Mouse (Mus musculus) CH12.LX (cell line): ENCODE results near the gene Cenpj. TPM values are rescaled to one million over a fixed set of nuclear protein-coding genes. Genes with fewer than 3 reads are reported as not detected.

Source experiments
- DNase-seq: peaks from one replicate; pipeline ENCODE4 v3.0.0-alpha.2; 2013; ENCODE audit errors: extremely low read depth
- H3K27ac ChIP-seq: 2 replicates; pipeline ENCODE4 v1.5.1; 2012; ENCODE audit warnings: low read depth, mild to moderate bottlenecking, control low read depth, moderate library complexity; ENCODE audit not compliant: insufficient read depth
- H3K27me3 ChIP-seq: replicated peaks from 2 replicates; pipeline ENCODE3; 2012; ENCODE audit warnings: inconsistent platforms
- H3K36me3 ChIP-seq, 2 experiments: replicated peaks in 1 of 2; 2 replicates each; pipeline versions ENCODE3 to v1.6.1; 2012; ENCODE audit warnings: inconsistent platforms in 1 of 2, low read length in 1 of 2, mild to moderate bottlenecking in 1 of 2, mixed read lengths in 1 of 2, moderate library complexity in 1 of 2; ENCODE audit not compliant: control insufficient read depth in 1 of 2, insufficient read depth in 1 of 2
- H3K4me1 ChIP-seq, 2 experiments: 2 replicates each; pipeline ENCODE4 v1.6.1; 2012; ENCODE audit warnings: inconsistent platforms in 1 of 2, moderate library complexity in 1 of 2; ENCODE audit not compliant: insufficient read depth in 2 of 2, control insufficient read depth in 1 of 2
- H3K4me2 ChIP-seq: 2 replicates; pipeline ENCODE4 v1.6.1; 2012; ENCODE audit warnings: low read depth, mild to moderate bottlenecking, control low read depth; ENCODE audit not compliant: poor library complexity, insufficient read depth, severe bottlenecking
- H3K4me3 ChIP-seq, 3 experiments: fragments of 150-350 bp in 1 of 3; sonication (generic) in 1 of 3; replicated peaks in 1 of 3; 2 replicates each; pipeline versions ENCODE3 to v1.5.1; 2011 to 2012; ENCODE audit warnings: low read depth in 2 of 3, low read length in 2 of 3, mild to moderate bottlenecking in 2 of 3, moderate library complexity in 2 of 3, control low read depth in 1 of 3, improper control_type of control experiment in 1 of 3, inconsistent platforms in 1 of 3, mixed read lengths in 1 of 3; ENCODE audit not compliant: poor library complexity in 1 of 3
- H3K79me2 ChIP-seq: replicated peaks from 2 replicates; pipeline ENCODE4 v1.6.1; 2012; ENCODE audit warnings: mild to moderate bottlenecking, moderate library complexity; ENCODE audit not compliant: control insufficient read depth, poor library complexity, insufficient read depth, severe bottlenecking; ENCODE audit errors: extremely low read depth
- H3K9ac ChIP-seq: 2 replicates; pipeline ENCODE4 v1.6.1; 2012; ENCODE audit warnings: low read depth, mild to moderate bottlenecking, control low read depth, moderate library complexity; ENCODE audit not compliant: insufficient read depth
- H3K9me3 ChIP-seq: replicated peaks from 2 replicates; pipeline ENCODE3; 2012; ENCODE audit warnings: low read length, inconsistent platforms, mixed read lengths
- BHLHE40 ChIP-seq: IDR thresholded peaks from 2 replicates; pipeline ENCODE4 v1.6.1; 2011; ENCODE audit warnings: mild to moderate bottlenecking, low read depth, low read length, improper control_type of control experiment
- CHD2 ChIP-seq: IDR thresholded peaks from 2 replicates; pipeline ENCODE4 v1.6.1; 2011; ENCODE audit warnings: low read length, improper control_type of control experiment
- CTCF ChIP-seq, 2 experiments: IDR thresholded peaks in 1 of 2; conservative IDR thresholded peaks in 1 of 2; 2 replicates each; pipeline ENCODE4 v1.5.1; 2011 to 2012; ENCODE audit warnings: low read depth in 2 of 2, low read length in 2 of 2, improper control_type of control experiment in 1 of 2, inconsistent platforms in 1 of 2, mild to moderate bottlenecking in 1 of 2, moderate library complexity in 1 of 2
- E2F4 ChIP-seq: IDR thresholded peaks from 2 replicates; pipeline ENCODE4 v1.6.1; 2011; ENCODE audit warnings: low read depth, low read length, improper control_type of control experiment; ENCODE audit not compliant: insufficient replicate concordance
- ELF1 ChIP-seq: IDR thresholded peaks from 2 replicates; pipeline ENCODE4 v1.6.1; 2014; ENCODE audit warnings: low read depth, mild to moderate bottlenecking, inconsistent platforms, low read length, improper control_type of control experiment
- EP300 ChIP-seq: IDR thresholded peaks from 2 replicates; pipeline ENCODE4 v1.6.1; 2011; ENCODE audit warnings: low read length, improper control_type of control experiment
- IRF4 ChIP-seq: IDR thresholded peaks from 2 replicates; pipeline ENCODE4 v1.6.1; 2014; ENCODE audit warnings: low read depth, mild to moderate bottlenecking, inconsistent platforms, low read length, improper control_type of control experiment
- JUN ChIP-seq: IDR thresholded peaks from 2 replicates; pipeline ENCODE4 v1.6.1; 2011; ENCODE audit warnings: low read depth, mild to moderate bottlenecking, low read length, improper control_type of control experiment, moderate library complexity; ENCODE audit not compliant: insufficient read depth
- JUND ChIP-seq: conservative IDR thresholded peaks from 2 replicates; pipeline ENCODE4 v1.6.1; 2011; ENCODE audit warnings: low read depth, low read length, improper control_type of control experiment
- KAT2A ChIP-seq: IDR thresholded peaks from 2 replicates; pipeline ENCODE4 v1.6.1; 2012; ENCODE audit warnings: low read length, improper control_type of control experiment, inconsistent platforms; ENCODE audit not compliant: insufficient replicate concordance
- MEF2A ChIP-seq: IDR thresholded peaks from 2 replicates; pipeline ENCODE4 v1.6.1; 2014; ENCODE audit warnings: low read depth, mild to moderate bottlenecking, inconsistent platforms, low read length, improper control_type of control experiment, borderline replicate concordance
- MXI1 ChIP-seq: IDR thresholded peaks from 2 replicates; pipeline ENCODE4 v1.6.1; 2011; ENCODE audit warnings: mild to moderate bottlenecking, low read depth, low read length, improper control_type of control experiment
- POLR2A ChIP-seq: IDR thresholded peaks from 2 replicates; pipeline ENCODE4 v1.6.1; 2011; ENCODE audit warnings: low read depth, mild to moderate bottlenecking, improper control_type of control experiment, low read length
- SIN3A ChIP-seq: IDR thresholded peaks from 2 replicates; pipeline ENCODE4 v1.6.1; 2012; ENCODE audit warnings: low read length, improper control_type of control experiment, inconsistent platforms
- TBP ChIP-seq: conservative IDR thresholded peaks from 2 replicates; pipeline ENCODE4 v1.6.1; 2011; ENCODE audit warnings: low read depth, low read length, improper control_type of control experiment
- UBTF ChIP-seq: IDR thresholded peaks from 2 replicates; pipeline ENCODE4 v1.6.1; 2012; ENCODE audit warnings: low read depth, mild to moderate bottlenecking, inconsistent platforms, low read length, improper control_type of control experiment, moderate library complexity
- USF1 ChIP-seq: IDR thresholded peaks from 2 replicates; pipeline ENCODE4 v1.6.1; 2014; ENCODE audit warnings: low read depth, mild to moderate bottlenecking, inconsistent platforms, low read length, improper control_type of control experiment
- ZC3H11A ChIP-seq: IDR thresholded peaks from 2 replicates; pipeline ENCODE4 v1.6.1; 2012; ENCODE audit warnings: low read depth, mild to moderate bottlenecking, inconsistent platforms, low read length, improper control_type of control experiment
- ZNF384 ChIP-seq: IDR thresholded peaks from 2 replicates; pipeline ENCODE4 v1.6.1; 2012; ENCODE audit warnings: low read depth, low read length, improper control_type of control experiment, inconsistent platforms
- dilution Hi-C: fragments of 300-500 bp; cut with MboI; formaldehyde crosslinking; loops from 2 replicates; pipeline ENCODE4 v1.14.3; 2020; ENCODE audit warnings: low sequenced_read_pairs; ENCODE audit not compliant: extremely low pct_unique_long_range_greater_than_20kb, extremely low pct_ligation_motif_present
- in situ Hi-C: fragments of 300-500 bp; cut with MboI; formaldehyde crosslinking; loops from 3 replicates; pipeline ENCODE4 v1.14.3; 2019; ENCODE audit warnings: low sequenced_read_pairs, low pct_ligation_motif_present, low pct_unique_long_range_greater_than_20kb, mixed read lengths
- polyA plus RNA-seq: library from polyadenylated mRNA; unstranded; fragments of >175 nt; gene quantifications from 2 replicates; pipeline ENCODE4 v1.2.1, GENCODE M21; 2012; ENCODE audit warnings: low read depth; ENCODE audit not compliant: insufficient read length
- total RNA-seq, 2 experiments: library from RNA; depleted of rRNA; stranded (reverse); fragments of 300-350 nt in 1 of 2; fragments of >200 nt in 1 of 2; gene quantifications; 2 replicates each; pipeline ENCODE4 v1.2.3; 2012 to 2014

The Cenpj gene
- total and polyA plus RNA-seq, 3 experiments = 3.1 to 12.3 (median 7.8) TPM

DNA sequence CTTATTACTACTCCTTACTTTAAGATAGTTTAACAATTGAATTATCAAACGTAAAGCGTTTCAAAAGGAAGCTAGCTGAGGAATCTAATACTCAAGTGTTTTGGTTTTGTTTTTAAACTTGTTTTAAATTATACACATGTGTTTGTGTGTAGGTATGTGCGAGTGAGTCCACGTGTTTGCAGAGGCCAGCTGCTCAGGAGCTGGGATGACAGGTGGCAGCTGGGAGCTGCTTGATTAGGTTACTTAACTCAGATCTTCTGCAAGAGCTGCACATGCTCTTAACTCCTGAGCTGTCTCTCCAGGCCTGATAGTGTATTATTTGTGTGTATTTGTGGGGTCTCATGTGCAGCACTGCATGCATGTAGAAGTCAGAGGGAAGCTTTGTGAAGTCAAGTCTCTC lies 72.8 kb downstream of the Cenpj start:
- TF ChIP-seq JUN (no peak), E2F4 (no peak), JUND (no peak), BHLHE40 (no peak), KAT2A (no peak), ZNF384 (no peak), CHD2 (no peak), USF1 (no peak), MEF2A (no peak), SIN3A (no peak), EP300 (no peak), POLR2A (no peak), ZC3H11A (no peak), CTCF (conservative IDR thresholded peaks at IDR 0.05 in 1 of 2, IDR thresholded peaks at IDR 0.05 in 1 of 2; ENCODE audit: low read depth in 2 of 2, low read length in 2 of 2) (no peak), UBTF (no peak), TBP (no peak), IRF4 (no peak)
- no peaks in the 10 kb centered on the region for H3K36me3 ChIP-seq
- in situ Hi-C loops = no loop called here
- no peak overlapping the region for H3K4me2 ChIP-seq
- dilution Hi-C loops = no loop called here
- no peak overlapping the region for H3K9ac ChIP-seq
- H3K27me3 ChIP-seq = no peaks in the 10 kb centered on the region
- no peak for DNase-seq
- H3K79me2 ChIP-seq = no peaks in the 10 kb centered on the region
- H3K9me3 ChIP-seq = no peaks in the 10 kb centered on the region
- H3K4me3 ChIP-seq = no peak overlapping the region
- no peak overlapping the region for H3K27ac ChIP-seq
- no peaks in the 10 kb centered on the region for H3K4me1 ChIP-seq

DNA sequence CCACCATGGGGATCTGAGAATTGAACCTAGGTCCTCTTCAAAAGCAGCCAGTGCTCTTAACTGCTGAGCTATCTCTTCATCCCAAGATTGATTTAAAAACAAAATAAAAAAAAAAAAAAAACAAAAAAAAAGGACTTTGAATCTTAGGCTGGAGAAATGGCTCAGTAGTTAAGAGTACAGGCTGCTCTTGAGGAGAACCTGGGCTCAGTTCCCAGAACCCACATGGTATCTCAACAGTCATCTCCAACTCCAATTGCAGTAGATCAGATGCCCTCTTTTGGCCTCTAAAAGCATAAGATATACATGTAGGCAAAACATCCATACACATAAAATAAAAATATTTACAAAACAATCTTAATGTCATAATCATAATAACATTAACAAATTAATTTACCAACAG lies 85.4 kb downstream of the Cenpj start:
- in situ Hi-C loops = no loop called here
- H3K4me3 ChIP-seq = no peak overlapping the region

More for the DNA sequence above, 85.4 kb downstream of the Cenpj start:
- TF ChIP-seq MXI1 (no peak), ZC3H11A (no peak), ELF1 (no peak)
- TF ChIP-seq, all 38 proteins: peak for 0
- no peaks in the 10 kb centered on the region for H3K36me3 ChIP-seq
- no peaks in the 10 kb centered on the region for H3K27me3 ChIP-seq
- no peak overlapping the region for H3K9ac ChIP-seq
- H3K27ac ChIP-seq = no peak overlapping the region
- H3K9me3 ChIP-seq = no peaks in the 10 kb centered on the region
- no peak for DNase-seq
- no peaks in the 10 kb centered on the region for H3K79me2 ChIP-seq
- dilution Hi-C loops = no loop called here
- no peaks in the 10 kb centered on the region for H3K4me1 ChIP-seq
- H3K4me2 ChIP-seq = no peak overlapping the region

Other genes with a start within 250 kb of the Cenpj start
- not detected in 2 replicates for gene Atp12a, start 210.4 kb downstream of the Cenpj start, total RNA-seq (2012; rRNA removed)
- gene Atp12a, start 210.4 kb downstream of the Cenpj start, total RNA-seq (2014; rRNA removed) = not detected in 2 replicates
- gene Atp12a, start 210.4 kb downstream of the Cenpj start, polyA plus RNA-seq = not detected in 2 replicates
- not detected in 2 replicates for gene Rnf17, start 172.8 kb downstream of the Cenpj start, total RNA-seq (2012; rRNA removed)
- gene Rnf17, start 172.8 kb downstream of the Cenpj start, total RNA-seq (2014; rRNA removed) = 0.11 TPM in 1 of 2 replicates, not detected in the other
- not detected in 2 replicates for gene Rnf17, start 172.8 kb downstream of the Cenpj start, polyA plus RNA-seq
- gene Parp4, start 194 bp upstream of the Cenpj start, total RNA-seq (2012; rRNA removed) = 6.8 and 10.2 TPM in 2 replicates
- 5.6 and 6.1 TPM in 2 replicates for gene Parp4, start 194 bp upstream of the Cenpj start, total RNA-seq (2014; rRNA removed)
- gene Parp4, start 194 bp upstream of the Cenpj start, polyA plus RNA-seq = 11.3 and 13.0 TPM in 2 replicates
- 24.4 and 28.5 TPM in 2 replicates for gene Mphosph8, start 92.8 kb upstream of the Cenpj start, total RNA-seq (2012; rRNA removed)
- gene Mphosph8, start 92.8 kb upstream of the Cenpj start, total RNA-seq (2014; rRNA removed) = 26.0 and 27.3 TPM in 2 replicates
- gene Mphosph8, start 92.8 kb upstream of the Cenpj start, polyA plus RNA-seq = 40.7 and 47.9 TPM in 2 replicates
- gene Pspc1, start 202.9 kb upstream of the Cenpj start, total RNA-seq (2012; rRNA removed) = 45.7 and 46.9 TPM in 2 replicates
- gene Pspc1, start 202.9 kb upstream of the Cenpj start, total RNA-seq (2014; rRNA removed) = 42.5 and 47.7 TPM in 2 replicates
- gene Pspc1, start 202.9 kb upstream of the Cenpj start, polyA plus RNA-seq = 125 and 134 TPM in 2 replicates
- 6.0 and 6.5 TPM in 2 replicates for gene Zmym5, start 236.3 kb upstream of the Cenpj start, total RNA-seq (2012; rRNA removed)
- 12.1 and 15.5 TPM in 2 replicates for gene Zmym5, start 236.3 kb upstream of the Cenpj start, total RNA-seq (2014; rRNA removed)
- 13.2 and 13.8 TPM in 2 replicates for gene Zmym5, start 236.3 kb upstream of the Cenpj start, polyA plus RNA-seq